Mouse (Mus musculus): Measurements from ENCODE around the gene Slc6a1.

Gene Slc6a1

DNA sequence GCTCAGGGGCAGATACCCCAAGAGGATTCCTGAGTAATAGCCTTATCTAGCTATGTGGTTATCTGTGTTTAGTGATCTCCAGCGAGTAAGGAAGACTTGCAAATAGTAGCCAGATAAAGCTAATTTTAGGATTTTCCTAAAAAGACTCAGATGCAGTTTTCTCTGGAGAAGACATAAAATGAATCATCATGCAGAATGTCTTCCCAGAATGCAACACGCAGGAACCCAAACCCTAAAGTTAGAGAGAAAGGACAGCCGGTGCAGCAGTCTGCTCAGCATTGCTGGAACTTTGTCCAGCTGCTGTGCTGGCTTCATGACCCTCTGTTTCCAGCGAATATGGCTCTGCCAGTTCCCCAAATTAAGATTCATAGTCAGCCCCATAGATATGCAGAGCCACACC lies 72.2 kb downstream of the Slc6a1 start:
- peak; percentile 58 for DNase-seq (ENCODE audit: low read depth, low spot score)

- no peak for DNase-seq (ENCODE audit: low read depth, low spot score)
Measured at GRCm38 (mm10) chr6:114358171-114358570, 75.7 kb downstream of the Slc6a1 start.

GRCm38 (mm10) chr6:114362355-114362754 lies 79.9 kb downstream of the Slc6a1 start:
- DNase-seq (ENCODE audit: low read depth, low spot score): no peak

- DNase-seq (ENCODE audit: low read depth, low spot score): no peak
Measured at GRCm38 (mm10) chr6:114363740-114364139, 81.3 kb downstream of the Slc6a1 start.

- no peak for DNase-seq (ENCODE audit: low read depth, low spot score)
Measured at GRCm38 (mm10) chr6:114364734-114365133, 82.3 kb downstream of the Slc6a1 start.

DNA sequence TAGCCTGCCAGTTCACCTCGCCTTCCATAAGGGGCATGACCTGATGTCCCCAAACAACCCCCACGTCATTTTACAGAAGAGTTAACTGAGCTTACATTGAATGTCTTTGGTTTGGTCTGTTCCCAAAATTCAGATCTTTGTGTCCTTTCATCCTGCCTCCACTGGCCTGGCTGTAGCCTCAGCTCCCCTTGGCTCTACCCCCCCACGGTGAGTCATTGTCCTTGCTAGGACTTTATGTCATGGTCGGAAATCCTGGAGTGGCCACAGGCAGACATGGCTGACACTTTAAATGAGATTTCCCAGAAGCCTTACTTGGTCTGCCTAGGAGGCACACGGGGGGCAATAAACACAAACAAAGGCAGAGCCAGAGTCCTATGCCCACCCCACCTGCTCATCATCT lies 83.8 kb downstream of the Slc6a1 start:
- no peak for DNase-seq (ENCODE audit: low read depth, low spot score)
